Comparison of ENCODE assay signal across 8 mouse cellular contexts in the genomic region with DNA sequence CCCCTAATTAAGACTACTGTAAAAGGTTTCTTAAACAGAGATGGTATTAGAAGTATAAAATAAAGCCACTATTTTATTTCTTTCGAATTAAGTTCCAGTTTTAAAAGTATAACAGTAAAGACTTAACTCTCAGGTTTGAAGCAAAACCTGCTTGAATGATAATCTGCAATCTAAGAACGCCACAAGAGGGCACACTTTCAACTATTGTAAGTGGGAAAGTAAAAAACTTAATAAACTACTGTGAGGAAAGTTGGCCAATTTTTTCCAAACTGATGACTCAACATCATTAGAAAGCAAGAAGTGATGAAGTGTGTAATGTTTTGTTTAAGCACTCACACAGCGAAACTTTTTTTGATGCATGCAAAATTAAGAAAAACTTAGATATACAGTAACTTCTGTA.
A peak's percentile ranks its signal among the peaks of the same experiment; 100 is the strongest.
DNase-seq lines count a peak whose midpoint lies in the region.

No protein-coding gene starts in this region.

- H3K4me1 ChIP-seq in forebrain, embryonic 10.5 days, result no peaks in the 10 kb centered on the region

- no peak overlapping the region for H3K4me3 ChIP-seq in forebrain, embryonic 10.5 days

- intact Hi-C loops in left cerebral cortex, postnatal 25 days (cut with DNase I), result loop anchor here (2.0 to 5.0 kb wide), 2 partner anchors 63 to 205 kb away; partner anchors contain the start of gene Nipbl
- intact Hi-C loops in left cerebral cortex, postnatal 36 days (cut with DNase I), result loop anchor here (5.0 kb wide), 2 partner anchors 65 to 205 kb away; no protein-coding TSS in a partner anchor

- DNase-seq in embryo, embryonic 10 days (ENCODE audit: low spot score), result peak; percentile 33
- DNase-seq in embryo, embryonic 9.5 days (ENCODE audit: extremely low spot score), result no peak
- peak; percentile 23 to 49 for DNase-seq in left cerebral cortex, postnatal 25 days (ENCODE audit: low spot score in 2 of 2)
- no peak for DNase-seq in left cerebral cortex, postnatal 36 days (ENCODE audit: low spot score in 2 of 2)
- DNase-seq in MEL-GATA-1-ER (ENCODE audit: extremely low read depth, low read depth), result peak; percentile 63
- peak; percentile 19 for DNase-seq in gonadal fat pad, adult 2 months (ENCODE audit: low read depth)
- DNase-seq in retina, postnatal 1 day, result peak; percentile 55
- no peak for DNase-seq in forebrain, embryonic 10.5 days (ENCODE audit: extremely low spot score, low spot score)

- H3K27me3 ChIP-seq in forebrain, embryonic 10.5 days (ENCODE audit: poor library complexity, severe bottlenecking), result no peaks in the 10 kb centered on the region

- no peaks in the 10 kb centered on the region for H3K9me3 ChIP-seq in forebrain, embryonic 10.5 days

- WGBS in forebrain, embryonic 10.5 days, result 70% methylated on average over 3 of the region's 3 CpGs

- no peaks in the 10 kb centered on the region for H3K36me3 ChIP-seq in forebrain, embryonic 10.5 days (replicated peaks)

- H3K27ac ChIP-seq in forebrain, embryonic 10.5 days, result no peak overlapping the region

Comparison
In these comparisons a context has a peak if more than half of its experiments do, and no peak if none do; other contexts are left out.
1. DNase-seq: peak in embryo, embryonic 10 days (single experiment), left cerebral cortex, postnatal 25 days (2 of 2), MEL-GATA-1-ER (single experiment), gonadal fat pad, adult 2 months (single experiment) and retina, postnatal 1 day (single experiment); none in embryo, embryonic 9.5 days (single experiment), left cerebral cortex, postnatal 36 days (0 of 2) and forebrain, embryonic 10.5 days (single experiment).